Mouse (Mus musculus) cerebellum, adult 11 months (tissue): ENCODE measurements at regions not wholly inside any gene's neighbourhood (a gene's known extent, or its start where the extent isn't known, plus 50 kb on each side); places are given as distances from the start of the nearest gene placed in this dataset.

Source experiments
- DNase-seq: peaks from one replicate; pipeline ENCODE4 v3.0.0; 2022

- DNase-seq: no peak
Measured at GRCm38 (mm10) chr6:54754810-54755209, 61.9 kb upstream of the Znrf2 start.

GRCm38 (mm10) chr6:54757511-54757911 lies 59.2 kb upstream of the Znrf2 start:
- DNase-seq: no peak

GRCm38 (mm10) chr6:54758112-54758511 lies 58.6 kb upstream of the Znrf2 start:
- DNase-seq: peak; percentile 28

- no peak for DNase-seq
Measured at GRCm38 (mm10) chr6:54759263-54759662, 57.5 kb upstream of the Znrf2 start.

GRCm38 (mm10) chr6:54759942-54760498 lies 56.7 kb upstream of the Znrf2 start:
- DNase-seq: no peak

GRCm38 (mm10) chr6:54760541-54760940 lies 56.2 kb upstream of the Znrf2 start:
- no peak for DNase-seq

- no peak for DNase-seq
Measured at GRCm38 (mm10) chr6:54762021-54762420, 54.7 kb upstream of the Znrf2 start.

GRCm38 (mm10) chr6:54762499-54762898 lies 54.2 kb upstream of the Znrf2 start:
- no peak for DNase-seq

- DNase-seq: no peak
Measured at GRCm38 (mm10) chr6:54763669-54764068, 53.0 kb upstream of the Znrf2 start.

- DNase-seq: no peak
Measured at GRCm38 (mm10) chr6:54765715-54766114, 51.0 kb upstream of the Znrf2 start.

GRCm38 (mm10) chr6:54766485-54767112 lies 50.1 kb upstream of the Znrf2 start:
- no peak for DNase-seq
